Mouse (Mus musculus) forebrain, embryonic 11.5 days (tissue): ENCODE data around the gene Usp5. TPM values are rescaled to one million over a fixed set of nuclear protein-coding genes. Genes with fewer than 3 reads are reported as not detected.

ENCODE experiments used
- ATAC-seq: fragments of 200-750 bp; cut with Nextera tagmentation; replicated peaks from 2 replicates; pipeline ENCODE4 v1.8.0; 2017; ENCODE audit warnings: moderate TSS enrichment; ENCODE audit not compliant: low FRiP score
- DNase-seq: peaks from one replicate; pipeline ENCODE4 v3.0.0-alpha.2; 2017; ENCODE audit warnings: low spot score
- H3K27ac ChIP-seq: fragments of 300-500 bp; sonication (generic); 2 replicates; pipeline ENCODE4 v1.5.1; 2014; ENCODE audit warnings: low read depth, low read length
- H3K27me3 ChIP-seq: fragments of 300-500 bp; sonication (generic); 2 replicates; pipeline ENCODE4 v1.6.1; 2014; ENCODE audit warnings: mild to moderate bottlenecking, low read length, mixed read lengths; ENCODE audit not compliant: control insufficient read depth, insufficient read depth
- H3K36me3 ChIP-seq: fragments of 300-500 bp; sonication (generic); 2 replicates; pipeline ENCODE4 v1.6.1; 2014; ENCODE audit warnings: mild to moderate bottlenecking, low read length, moderate library complexity, mixed read lengths; ENCODE audit not compliant: control insufficient read depth, insufficient read depth
- H3K4me1 ChIP-seq: fragments of 300-500 bp; sonication (generic); replicated peaks from 2 replicates; pipeline ENCODE4 v1.6.1; 2014; ENCODE audit warnings: low read length, mixed read lengths; ENCODE audit not compliant: control insufficient read depth, insufficient read depth
- H3K4me2 ChIP-seq: fragments of 300-500 bp; sonication (generic); 2 replicates; pipeline ENCODE4 v1.6.1; 2014; ENCODE audit warnings: low read depth, mild to moderate bottlenecking, low read length, moderate library complexity, mixed read lengths; ENCODE audit not compliant: severe bottlenecking
- H3K4me3 ChIP-seq: fragments of 300-500 bp; sonication (generic); 2 replicates; pipeline ENCODE4 v1.5.1; 2014; ENCODE audit warnings: low read depth, low read length
- H3K9ac ChIP-seq: fragments of 300-500 bp; sonication (generic); 2 replicates; pipeline ENCODE4 v1.6.1; 2014; ENCODE audit warnings: low read length
- H3K9me3 ChIP-seq: fragments of 300-500 bp; sonication (generic); 2 replicates; pipeline ENCODE4 v1.6.1; 2016; ENCODE audit warnings: low read length, mixed read lengths; ENCODE audit not compliant: control insufficient read depth
- WGBS: fragments of 180-500 bp; shearing (Covaris S2); extraction: QIAGEN DNeasy Blood & Tissue Kit; methylation state at CpG from one replicate; pipeline ENCODE4 v1.1.7; 2014; 5-methylcytosine and 5-hydroxymethylcytosine counted together
- polyA plus RNA-seq: library from polyadenylated mRNA; unstranded; fragments of >200 nt; fragmentation: Nextera tagmentation; extraction: Ambion mirVana; gene quantifications from 2 replicates; pipeline ENCODE4 v1.2.1, GENCODE M21; 2014

The Usp5 gene
- polyA plus RNA-seq, result 182 and 184 TPM in 2 replicates

DNA sequence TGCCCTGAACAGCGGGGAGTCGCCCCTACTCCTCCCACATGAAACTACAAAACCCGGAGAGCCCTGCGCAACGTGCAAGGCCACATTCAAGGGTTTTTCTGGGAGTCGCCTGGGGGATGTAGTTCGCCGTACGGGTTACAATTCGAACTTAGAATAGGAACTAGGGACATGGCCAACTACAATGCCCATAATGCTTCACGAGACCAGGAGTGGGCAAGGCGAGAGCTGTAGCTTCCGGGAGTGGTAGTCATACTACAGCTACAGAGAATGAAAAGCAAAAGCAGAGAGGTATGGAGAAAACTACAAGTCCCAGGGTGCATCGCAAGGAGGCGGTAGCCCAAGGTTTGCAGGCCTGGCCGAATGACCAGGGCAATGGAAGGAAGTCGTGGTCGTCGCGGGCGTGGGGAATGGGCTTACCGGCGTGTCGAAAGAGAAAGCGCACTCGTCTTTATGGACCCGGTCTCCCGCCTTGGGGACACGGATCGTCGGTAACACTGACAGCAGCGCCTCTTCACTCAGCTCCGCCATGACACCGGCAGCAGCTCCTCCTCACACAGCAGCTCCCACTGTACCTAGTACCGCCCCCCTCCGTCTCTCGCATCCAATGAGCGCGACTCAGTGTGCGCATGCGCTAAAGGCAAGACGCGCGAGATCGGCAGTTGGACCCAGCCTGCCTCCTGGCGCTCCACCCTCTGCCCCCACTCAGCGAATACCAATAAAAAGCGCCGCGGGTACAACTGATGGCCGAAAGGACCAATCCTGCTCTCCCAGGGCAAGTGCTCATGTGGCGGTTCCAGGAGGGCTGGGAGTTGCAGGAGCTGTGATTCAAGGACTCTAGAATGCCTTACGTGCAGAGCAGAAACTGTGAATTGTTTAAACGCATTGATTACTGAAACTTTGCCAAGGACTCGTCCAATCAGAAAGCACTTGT, at the start of gene Usp5, which contains the start of gene Cdca3:
TSS of gene Usp5 (minus strand) at position 617 of the 931 bp plus-strand sequence.
TSS of gene Cdca3 (plus strand) at position 680 of the 931 bp plus-strand sequence.
- Histone ChIP-seq H3K9ac (peak within 1 kb of the TSS; percentile 88), H3K4me2 (peak within 1 kb of the TSS; percentile 96), H3K36me3 (peaks cover 7% of the 10 kb centered on the region; the same call in 1 of the 2 replicates), H3K27ac (peak within 1 kb of the TSS; percentile 90), H3K9me3 (no peaks in the 10 kb centered on the region), H3K4me1 (peaks cover 12% of the 10 kb centered on the region; the same call in 1 of the 2 replicates), H3K27me3 (no peaks in the 10 kb centered on the region), H3K4me3 (peak within 1 kb of the TSS; percentile 82)
- ATAC-seq, result peak; percentile 95
- under 1% methylated on average over 55 of the region's 55 CpGs for WGBS
- peak; percentile 99 for DNase-seq

DNA sequence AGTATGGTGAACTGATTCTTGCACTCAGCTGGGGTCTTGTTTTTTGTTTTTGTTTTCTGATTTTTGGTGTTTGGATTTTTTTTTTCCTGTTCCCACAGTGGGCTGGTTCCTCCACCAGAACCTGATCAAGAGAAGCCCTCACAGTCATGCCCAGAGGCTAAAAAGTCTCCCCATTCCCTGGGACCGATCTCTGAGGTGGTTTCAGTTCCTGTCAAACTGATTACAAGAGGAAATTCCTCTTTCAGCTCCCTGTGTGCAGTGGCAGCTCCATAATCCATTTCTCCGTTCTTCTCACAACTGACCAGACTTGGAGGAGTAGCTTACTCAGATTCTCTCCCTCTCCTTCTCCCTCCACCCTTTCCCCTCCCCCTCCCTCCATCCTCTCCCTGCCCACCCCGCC, 45.1 kb upstream of the Usp5 start:
- H3K27ac ChIP-seq, result no peak overlapping the region
- H3K4me3 ChIP-seq, result no peak overlapping the region
- H3K9ac ChIP-seq, result no peak overlapping the region
- ATAC-seq, result no peak
- no peaks in the 10 kb centered on the region for H3K27me3 ChIP-seq
- H3K4me1 ChIP-seq, result no peaks in the 10 kb centered on the region
- no peak overlapping the region for H3K4me2 ChIP-seq
- H3K36me3 ChIP-seq, result no peaks in the 10 kb centered on the region
- WGBS, result 60% methylated on average over 3 of the region's 3 CpGs
- H3K9me3 ChIP-seq, result no peaks in the 10 kb centered on the region
- DNase-seq, result no peak

DNA sequence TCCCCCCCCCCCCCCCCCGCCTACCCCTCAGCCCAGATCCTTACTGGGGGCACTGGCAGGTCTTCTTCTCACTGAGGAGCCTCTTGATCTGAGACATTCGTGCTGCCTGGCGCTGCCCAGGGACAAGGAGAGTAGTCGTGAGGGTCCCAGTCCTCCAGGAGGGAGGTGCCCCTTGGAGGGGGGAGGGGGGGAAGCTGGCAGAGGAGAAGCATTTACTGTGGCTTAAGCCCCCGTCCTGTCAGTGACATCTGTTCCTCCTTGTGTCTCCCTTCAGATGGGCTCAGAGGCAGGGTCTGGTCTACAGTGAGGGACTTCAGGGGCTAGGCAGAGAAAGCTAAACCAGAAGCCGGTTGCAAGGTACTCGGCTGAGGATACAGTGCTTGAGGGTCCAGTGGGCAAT, 37.3 kb upstream of the Usp5 start:
- Histone ChIP-seq H3K9me3 (no peaks in the 10 kb centered on the region), H3K4me2 (no peak overlapping the region), H3K27me3 (no peaks in the 10 kb centered on the region; the same call in 1 of the 2 replicates), H3K27ac (no peak overlapping the region), H3K4me3 (no peak overlapping the region), H3K9ac (no peak overlapping the region), H3K36me3 (no peaks in the 10 kb centered on the region), H3K4me1 (peaks cover 15% of the 10 kb centered on the region)
- ATAC-seq (no peak), DNase-seq (no peak)
- 59% methylated on average over 6 of the region's 7 CpGs for WGBS

DNA sequence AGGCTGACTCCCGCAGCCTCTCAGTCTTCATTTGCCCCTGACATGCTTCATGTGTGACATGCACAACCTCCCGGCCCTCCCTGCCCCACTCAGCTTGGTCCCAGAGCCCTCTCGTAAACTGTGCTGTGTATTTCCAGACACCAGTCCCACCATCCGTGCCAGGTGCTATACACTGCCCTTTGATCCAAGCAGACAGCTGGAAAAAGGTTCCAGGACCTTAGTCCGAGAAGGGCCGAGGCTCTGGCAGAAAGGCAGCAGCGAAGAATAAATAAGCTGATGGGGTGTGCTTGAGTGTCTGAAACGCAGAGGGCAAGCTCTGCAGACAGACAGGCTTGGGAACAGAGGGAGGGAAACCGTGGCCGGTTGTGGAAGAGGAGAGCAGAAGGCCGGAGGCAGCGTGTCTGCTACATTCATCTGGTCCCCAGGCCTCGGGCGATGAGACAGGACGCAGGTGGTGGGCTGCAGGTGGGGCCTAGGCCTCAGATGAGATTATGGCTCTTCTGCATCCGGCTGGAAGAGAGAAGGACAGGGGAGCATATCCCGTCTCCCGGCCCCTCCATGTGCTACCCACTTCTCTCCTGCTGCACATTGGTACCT, 36.6 kb upstream of the Usp5 start:
- H3K27me3 ChIP-seq, result no peaks in the 10 kb centered on the region; the same call in 1 of the 2 replicates
- DNase-seq (no peak), ATAC-seq (no peak)
- no peak overlapping the region for H3K27ac ChIP-seq
- no peaks in the 10 kb centered on the region for H3K9me3 ChIP-seq
- H3K9ac ChIP-seq, result no peak overlapping the region
- no peak overlapping the region for H3K4me3 ChIP-seq
- H3K4me2 ChIP-seq, result no peak overlapping the region
- 66% methylated on average over 18 of the region's 18 CpGs for WGBS
- H3K4me1 ChIP-seq, result peaks cover 18% of the 10 kb centered on the region
- H3K36me3 ChIP-seq, result no peaks in the 10 kb centered on the region

DNA sequence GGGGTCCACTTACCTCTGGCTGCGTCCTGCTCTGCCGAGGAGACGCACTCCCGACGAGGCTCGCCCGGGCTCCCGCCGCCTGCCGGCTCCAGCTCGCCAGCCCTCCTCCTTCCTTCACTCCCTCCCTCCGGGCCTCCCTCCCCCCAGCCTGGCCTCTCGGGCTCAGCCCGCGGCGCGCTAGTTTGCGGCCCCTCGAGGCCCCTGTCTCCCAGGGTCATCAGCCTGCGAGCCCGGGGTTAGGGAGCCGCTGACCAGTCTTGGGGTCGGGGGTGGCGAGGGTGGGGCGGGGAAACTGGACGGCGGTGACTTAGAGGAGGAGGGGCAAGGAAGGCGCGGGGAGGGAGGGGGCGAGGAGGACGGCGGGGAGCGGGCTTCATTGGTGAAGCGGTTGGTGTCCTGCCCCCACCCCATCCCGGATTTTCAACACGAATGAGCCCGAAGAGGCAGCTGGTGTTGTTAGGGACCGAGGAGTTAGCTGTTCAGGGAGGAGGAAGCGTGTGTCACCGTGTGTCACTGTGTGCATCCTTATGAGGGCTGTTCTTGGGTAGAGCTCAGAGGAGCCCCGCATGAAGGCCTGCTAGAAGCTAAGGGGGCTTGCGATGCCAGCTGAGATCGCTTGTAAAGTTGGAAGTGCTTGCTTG, 34.5 kb upstream of the Usp5 start, which contains the start of gene Gpr162:
TSS of gene Gpr162 (minus strand) at position 326 of the 641 bp plus-strand sequence.
- H3K9ac ChIP-seq, result peak within 1 kb of the TSS; percentile 80
- ATAC-seq, result peak; percentile 66

DNA sequence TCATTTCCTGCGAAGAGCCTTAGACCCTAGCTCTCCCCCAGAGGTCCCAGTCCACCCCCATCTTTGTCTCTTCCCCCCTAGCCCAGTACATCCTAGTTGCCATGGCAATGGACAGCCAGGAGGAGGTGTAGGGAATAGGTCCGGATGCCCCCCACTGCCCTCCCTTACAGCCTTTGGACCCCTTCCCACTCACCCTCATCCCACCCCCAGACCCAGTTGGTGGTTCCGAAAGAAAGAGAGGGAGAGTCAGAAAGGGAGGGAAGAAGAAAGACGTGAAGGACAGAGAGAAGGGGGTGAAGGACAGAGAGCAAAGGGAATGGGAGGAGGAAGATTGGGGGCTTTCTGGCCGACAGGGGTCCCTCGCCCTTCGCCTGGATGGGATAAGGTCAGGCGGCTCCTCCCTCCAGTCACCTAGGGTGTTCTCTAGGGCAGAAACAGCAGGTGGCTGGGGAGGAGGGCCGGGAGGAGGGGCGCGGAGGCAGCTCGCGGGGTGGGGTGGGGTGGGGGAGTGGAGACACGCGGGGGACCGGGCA, 33.9 kb upstream of the Usp5 start:
- no peaks in the 10 kb centered on the region for H3K9me3 ChIP-seq
- H3K27me3 ChIP-seq, result no peaks in the 10 kb centered on the region; the same call in none of the 2 replicates
- peak overlapping the region; percentile 38; the same call in 1 of the 2 replicates for H3K27ac ChIP-seq
- peaks cover 30% of the 10 kb centered on the region for H3K4me1 ChIP-seq
- H3K9ac ChIP-seq, result peak overlapping the region; percentile 80
- WGBS, result under 1% methylated on average over 11 of the region's 16 CpGs
- peak overlapping the region; percentile 97 for H3K4me2 ChIP-seq
- DNase-seq (no peak), ATAC-seq (peak; percentile 29)
- H3K36me3 ChIP-seq, result no peaks in the 10 kb centered on the region
- peak overlapping the region; percentile 52 for H3K4me3 ChIP-seq

More for the DNA sequence above, 34.5 kb upstream of the Usp5 start, which contains the start of gene Gpr162:
- peak; percentile 88 for DNase-seq
- peak within 1 kb of the TSS; percentile 52 for H3K4me3 ChIP-seq
- peak within 1 kb of the TSS; percentile 97 for H3K4me2 ChIP-seq
- WGBS, result under 1% methylated on average over 43 of the region's 43 CpGs
- H3K9me3 ChIP-seq, result no peaks in the 10 kb centered on the region
- H3K27me3 ChIP-seq, result no peaks in the 10 kb centered on the region; the same call in 1 of the 2 replicates
- peaks cover 25% of the 10 kb centered on the region for H3K4me1 ChIP-seq
- peak within 1 kb of the TSS; percentile 38; the same call in 1 of the 2 replicates for H3K27ac ChIP-seq
- H3K36me3 ChIP-seq, result no peaks in the 10 kb centered on the region

DNA sequence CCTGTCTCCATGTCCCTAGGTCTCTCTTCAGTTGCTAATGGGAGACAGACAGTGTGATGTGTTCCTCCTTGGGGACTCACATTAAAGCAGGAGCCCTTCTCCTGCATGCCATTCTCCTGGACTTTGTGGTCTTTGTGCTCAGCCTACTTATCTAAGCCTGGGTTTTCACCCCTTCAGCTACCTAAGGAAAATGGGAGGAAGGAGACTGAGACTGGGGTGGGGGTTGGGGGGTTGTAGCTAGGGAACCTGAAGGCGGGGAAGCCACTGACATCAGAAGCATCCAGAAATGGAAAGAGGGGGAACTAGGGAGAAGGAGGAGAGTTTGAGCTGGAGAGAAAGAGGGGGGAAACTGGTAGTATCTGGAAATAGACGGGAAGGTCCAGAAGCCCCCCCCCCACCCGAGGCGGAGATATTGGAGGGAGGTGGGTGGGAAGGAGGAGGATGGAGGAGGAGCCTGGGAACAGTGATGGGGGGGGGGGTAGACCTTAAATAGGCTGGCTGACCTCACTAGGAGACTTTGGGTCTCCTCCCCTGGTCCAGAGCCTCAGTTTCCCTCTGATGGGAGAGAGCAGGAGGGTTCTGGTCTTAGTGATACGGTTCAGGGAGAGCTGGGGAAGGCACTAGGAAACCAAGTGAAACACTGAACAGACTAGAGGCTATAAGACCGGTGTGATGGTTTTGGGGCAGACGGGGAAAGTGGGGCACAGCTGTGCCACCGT, 33.3 kb upstream of the Usp5 start:
- ATAC-seq (no peak; the same call in 1 of the 2 replicates), DNase-seq (no peak)
- Histone ChIP-seq H3K27ac (no peak overlapping the region; the same call in 1 of the 2 replicates), H3K4me3 (peak overlapping the region; percentile 52), H3K36me3 (no peaks in the 10 kb centered on the region), H3K9me3 (no peaks in the 10 kb centered on the region), H3K4me1 (peaks cover 33% of the 10 kb centered on the region), H3K9ac (peak overlapping the region; percentile 80; the same call in 1 of the 2 replicates), H3K4me2 (peak overlapping the region; percentile 97), H3K27me3 (no peaks in the 10 kb centered on the region; the same call in none of the 2 replicates)
- 16% methylated on average over 8 of the region's 8 CpGs for WGBS
